Mouse (Mus musculus) heart, adult 8-10 months (tissue): Measurements from ENCODE around the gene Pitpnm2. TPM values are rescaled to one million over a fixed set of nuclear protein-coding genes. Genes with fewer than 3 reads are reported as not detected.
A peak's percentile ranks its signal among the peaks of the same experiment; 100 is the strongest.

Experiments used
- DNase-seq: peaks from one replicate; pipeline ENCODE4 v3.0.0; 2022; ENCODE audit warnings: low spot score
- total RNA-seq, 4 experiments: library from RNA; stranded (reverse); gene quantifications; 2 replicates each; pipeline ENCODE4 v1.2.4; 2022

The Pitpnm2 gene
- total RNA-seq, 4 experiments from 2014 or later = 39.8 to 52.2 (median 44.5) TPM

GRCm38 (mm10) chr5:124182097-124182496, 67.5 kb downstream of the Pitpnm2 start:
- DNase-seq = no peak

GRCm38 (mm10) chr5:124180500-124181167, 68.9 kb downstream of the Pitpnm2 start:
- no peak for DNase-seq

GRCm38 (mm10) chr5:124179411-124179810, 70.1 kb downstream of the Pitpnm2 start:
- DNase-seq = no peak

- no peak for DNase-seq
Observed at GRCm38 (mm10) chr5:124176726-124177132, 72.8 kb downstream of the Pitpnm2 start.

- no peak for DNase-seq
Observed at GRCm38 (mm10) chr5:124175138-124175537, 74.4 kb downstream of the Pitpnm2 start.

- peak; percentile 79 for DNase-seq
Observed at GRCm38 (mm10) chr5:124173012-124173985, 76.3 kb downstream of the Pitpnm2 start.

GRCm38 (mm10) chr5:124172246-124172645, 77.3 kb downstream of the Pitpnm2 start:
- DNase-seq = no peak

- DNase-seq = peak; percentile 58
Observed at GRCm38 (mm10) chr5:124171781-124172180, 77.8 kb downstream of the Pitpnm2 start.

- DNase-seq = no peak
Observed at GRCm38 (mm10) chr5:124169224-124169621, 80.3 kb downstream of the Pitpnm2 start.

- no peak for DNase-seq
Observed at GRCm38 (mm10) chr5:124168428-124169223, 80.9 kb downstream of the Pitpnm2 start.

- no peak for DNase-seq
Observed at GRCm38 (mm10) chr5:124167621-124168020, 81.9 kb downstream of the Pitpnm2 start.

GRCm38 (mm10) chr5:124166741-124167140, 82.8 kb downstream of the Pitpnm2 start:
- no peak for DNase-seq

GRCm38 (mm10) chr5:124165622-124166570, 83.7 kb downstream of the Pitpnm2 start:
- DNase-seq = no peak

GRCm38 (mm10) chr5:124163445-124163844, 86.1 kb downstream of the Pitpnm2 start:
- no peak for DNase-seq

GRCm38 (mm10) chr5:124162577-124162976, 87.0 kb downstream of the Pitpnm2 start:
- peak; percentile 77 for DNase-seq

- no peak for DNase-seq
Observed at GRCm38 (mm10) chr5:124161831-124162230, 87.7 kb downstream of the Pitpnm2 start.

- DNase-seq = no peak
Observed at GRCm38 (mm10) chr5:124159453-124159852, 90.1 kb downstream of the Pitpnm2 start.

GRCm38 (mm10) chr5:124158305-124158704, 91.3 kb downstream of the Pitpnm2 start:
- no peak for DNase-seq

- no peak for DNase-seq
Observed at GRCm38 (mm10) chr5:124155943-124156342, 93.6 kb downstream of the Pitpnm2 start.

GRCm38 (mm10) chr5:124152734-124153133, 96.8 kb downstream of the Pitpnm2 start:
- DNase-seq = no peak

GRCm38 (mm10) chr5:124150895-124151294, 98.7 kb downstream of the Pitpnm2 start:
- DNase-seq = no peak
